In the genomic region with DNA sequence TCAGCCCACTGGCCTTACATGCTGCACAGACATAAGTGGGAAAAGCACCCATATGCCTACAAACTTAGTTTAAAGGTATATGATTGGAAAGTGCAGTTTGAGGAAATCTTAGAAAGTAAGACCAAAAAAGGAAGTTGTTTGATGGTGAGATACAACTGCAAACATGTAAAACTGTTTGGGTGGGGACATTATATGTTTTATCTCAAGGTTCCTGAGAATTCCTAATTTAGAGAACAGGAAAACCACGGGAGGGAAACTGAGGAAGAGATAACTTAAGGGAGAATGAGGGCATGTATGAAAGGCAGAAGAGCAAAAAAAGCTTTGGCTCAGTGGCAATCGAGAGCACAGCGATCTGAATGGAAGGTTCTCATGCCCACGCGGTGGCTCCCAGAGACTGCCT, we compare ENCODE assay signal across 25 mouse cellular contexts. TPM values are rescaled to one million over a fixed set of nuclear protein-coding genes. Genes with fewer than 3 reads are reported as not detected.
DNase-seq lines count a peak whose midpoint lies in the region; ATAC-seq and TF ChIP-seq lines count a peak whose summit lies in the region.
"Had no signal": no experiment of that assay in that cellular context is flagged by ENCODE, and none has a peak within 500 bp of the region (broad histone marks: within the 10 kb centered on the region; RNA-seq: fewer than 3 reads in every experiment).

No protein-coding gene starts in this region.

- no peaks in the 10 kb centered on the region for H3K79me2 ChIP-seq in MEL (ENCODE audit: control insufficient read depth, insufficient read depth, low read length, poor library complexity)

- H3K4me1 ChIP-seq in megakaryocyte, embryonic 14.5 days, result peaks cover 98% of the 10 kb centered on the region
- peaks cover 2 to 15% of the 10 kb centered on the region in 2 experiments for H3K4me1 ChIP-seq in MEL (ENCODE audit: control insufficient read depth in 1 of 2, insufficient read depth in 2 of 2, low read length in 2 of 2)

- peaks cover 11% of the 10 kb centered on the region for H3K9me3 ChIP-seq in megakaryocyte, embryonic 14.5 days
- no peaks in the 10 kb centered on the region for H3K9me3 ChIP-seq in MEL (replicated peaks; ENCODE audit: insufficient read depth, low read length)

- peaks cover 95% of the 10 kb centered on the region for H3K36me3 ChIP-seq in megakaryocyte, embryonic 14.5 days (replicated peaks; ENCODE audit: low read length)
- peaks cover 0 to 17% of the 10 kb centered on the region in 2 experiments; a peak in 2 of 4 replicates for H3K36me3 ChIP-seq in MEL (ENCODE audit: control insufficient read depth in 1 of 2, insufficient read depth in 2 of 2, low read length in 2 of 2)

- ATAC-seq in megakaryocyte, adult 5-6 weeks (ENCODE audit: poor library complexity, severe bottlenecking), result no peak
- ATAC-seq: activated CD4-positive, CD25-positive, alpha-beta regulatory T cell, adult 4 months; CD4-positive, CD25-positive, alpha-beta regulatory T cell, adult 4 months; Patski had no signal

- intact Hi-C loops in left cerebral cortex, postnatal 4 days (cut with DNase I), result no loop called here

- TF ChIP-seq EP300 in MEL (IDR thresholded peaks at IDR 0.05; ENCODE audit: low read depth in 1 of 2, low read length in 2 of 2), result peak; percentile 81

- peak overlapping the region; percentile 57 for H3K4me3 ChIP-seq in megakaryocyte, embryonic 14.5 days (replicated peaks)
- no peak overlapping the region for H3K4me3 ChIP-seq in MEL (ENCODE audit: control insufficient read depth in 1 of 2, insufficient read depth in 1 of 2, low read depth in 2 of 2, low read length in 2 of 2)

- no peak for TF ChIP-seq POLR2A in MEL (IDR thresholded peaks at IDR 0.05; ENCODE audit: control insufficient read depth in 1 of 2, insufficient read depth in 1 of 2, low read depth in 1 of 2, low read length in 2 of 2, poor library complexity in 1 of 2)

- no peak for TF ChIP-seq RAD21 in MEL (IDR thresholded peaks at IDR 0.05; ENCODE audit: low read depth, low read length)

- H3K9ac ChIP-seq in MEL (ENCODE audit: control insufficient read depth, low read depth, low read length, poor library complexity, severe bottlenecking), result no peak overlapping the region

- no peak overlapping the region for H3K27ac ChIP-seq in MEL (ENCODE audit: control insufficient read depth, low read depth, low read length)

- DNase-seq in MEL (ENCODE audit: low read depth, low spot score), result peak; percentile 27
- DNase-seq in left cerebral cortex, postnatal 4 days, result no peak
- DNase-seq: adrenal gland, adult 2 months; adrenal gland, adult 8-10 months; adrenal gland, postnatal 10 days; adrenal gland, postnatal 14 days; adrenal gland, postnatal 25 days; adrenal gland, postnatal 36 days; B cell, adult 2 months; cerebellum, adult 11 months; cerebellum, adult 11-12 months; cerebellum, adult 18-20 months had no signal

- no peaks in the 10 kb centered on the region for H3K27me3 ChIP-seq in megakaryocyte, embryonic 14.5 days (replicated peaks)
- H3K27me3 ChIP-seq in MEL (ENCODE audit: control insufficient read depth in 1 of 2, insufficient read depth in 2 of 2, low read length in 2 of 2), result no peaks in the 10 kb centered on the region
- H3K27me3 ChIP-seq: CH12.LX, Patski had no signal

- no peak for TF ChIP-seq CTCF in MEL (IDR thresholded peaks at IDR 0.05 in 2 of 3, conservative IDR thresholded peaks at IDR 0.05 in 1 of 3; ENCODE audit: control insufficient read depth in 1 of 3, insufficient read depth in 1 of 3, low read depth in 2 of 3, low read length in 3 of 3, poor library complexity in 1 of 3, severe bottlenecking in 1 of 3)

TF ChIP-seq in MEL, 35 proteins besides CTCF, POLR2A, EP300 and RAD21:
- TF ChIP-seq MAFK (IDR thresholded peaks at IDR 0.05; ENCODE audit: borderline replicate concordance, low read depth, low read length), result no peak
- TF ChIP-seq TBP (IDR thresholded peaks at IDR 0.05; ENCODE audit: low read depth, low read length), result no peak
- no peak for TF ChIP-seq ZNF384 (IDR thresholded peaks at IDR 0.05; ENCODE audit: low read depth, low read length)
- TF ChIP-seq POLR2AphosphoS5 (IDR thresholded peaks at IDR 0.05; ENCODE audit: borderline replicate concordance, low read depth, low read length), result no peak
- TF ChIP-seq USF1 (IDR thresholded peaks at IDR 0.05; ENCODE audit: low read depth, low read length), result no peak
- no peak for TF ChIP-seq ELF1 (IDR thresholded peaks at IDR 0.05; ENCODE audit: low read depth, low read length)
- TF ChIP-seq BHLHE40 (IDR thresholded peaks at IDR 0.05; ENCODE audit: borderline replicate concordance, low read depth, low read length), result no peak
- peak; percentile 47; the same call in 1 of the 2 replicates for TF ChIP-seq TCF12 (IDR thresholded peaks at IDR 0.05; ENCODE audit: low read depth, low read length)
- no peak for TF ChIP-seq JUND (IDR thresholded peaks at IDR 0.05; ENCODE audit: low read depth, low read length)
- TF ChIP-seq TAL1 (IDR thresholded peaks at IDR 0.05; ENCODE audit: low read length), result no peak
- TF ChIP-seq NRF1 (IDR thresholded peaks at IDR 0.05; ENCODE audit: insufficient read depth, low read depth, low read length, poor library complexity, severe bottlenecking), result no peak
- peak; percentile 74 for TF ChIP-seq RCOR1 (IDR thresholded peaks at IDR 0.05; ENCODE audit: low read depth, low read length)
- 0 out of 2 replicates have a peak, but pooled peaks have one; percentile 57 for TF ChIP-seq ETS1 (IDR thresholded peaks at IDR 0.05; ENCODE audit: low read depth, low read length)
- no peak for TF ChIP-seq NELFE (IDR thresholded peaks at IDR 0.05; ENCODE audit: low read depth, low read length)
- TF ChIP-seq MAZ (IDR thresholded peaks at IDR 0.05; ENCODE audit: low read depth, low read length), result no peak
- TF ChIP-seq SMC3 (IDR thresholded peaks at IDR 0.05; ENCODE audit: low read depth, low read length), result no peak
- no peak for TF ChIP-seq ZMIZ1 (IDR thresholded peaks at IDR 0.05; ENCODE audit: low read depth, low read length)
- no peak for TF ChIP-seq ZKSCAN1 (IDR thresholded peaks at IDR 0.05; ENCODE audit: low read depth, low read length)
- no peak for TF ChIP-seq UBTF (IDR thresholded peaks at IDR 0.05; ENCODE audit: borderline replicate concordance, insufficient read depth, low read depth, low read length)
- no peak for TF ChIP-seq MXI1 (IDR thresholded peaks at IDR 0.05; ENCODE audit: low read depth, low read length)
- no peak for TF ChIP-seq GABPA (IDR thresholded peaks at IDR 0.05; ENCODE audit: low read depth, low read length)
- peak; percentile 51 for TF ChIP-seq SIN3A (IDR thresholded peaks at IDR 0.05; ENCODE audit: low read length)
- TF ChIP-seq MYC (IDR thresholded peaks at IDR 0.05; ENCODE audit: low read depth, low read length), result no peak
- no peak for TF ChIP-seq CHD1 (IDR thresholded peaks at IDR 0.05; ENCODE audit: low read depth, low read length)
- no peak for TF ChIP-seq KAT2A (conservative IDR thresholded peaks at IDR 0.05; ENCODE audit: low read depth, low read length)
- TF ChIP-seq GATA1 (IDR thresholded peaks at IDR 0.05; ENCODE audit: low read depth, low read length), result peak; percentile 61
- TF ChIP-seq POLR2AphosphoS2 (IDR thresholded peaks at IDR 0.05; ENCODE audit: low read length), result no peak
- TF ChIP-seq MAX (IDR thresholded peaks at IDR 0.05; ENCODE audit: low read length), result no peak
- TF ChIP-seq CHD2 (IDR thresholded peaks at IDR 0.05; ENCODE audit: low read length), result no peak
- no peak for TF ChIP-seq HCFC1 (IDR thresholded peaks at IDR 0.05; ENCODE audit: low read depth, low read length)
- peak; percentile 32; the same call in 1 of the 2 replicates for TF ChIP-seq MEF2A (IDR thresholded peaks at IDR 0.05; ENCODE audit: extremely low read depth, insufficient replicate concordance, low read depth, low read length, poor library complexity, severe bottlenecking)
- no peak for TF ChIP-seq E2F4 (IDR thresholded peaks at IDR 0.05; ENCODE audit: borderline replicate concordance, low read depth, low read length)
- TF ChIP-seq MYB (IDR thresholded peaks at IDR 0.05; ENCODE audit: low read depth, low read length), result no peak
- TF ChIP-seq USF2 (IDR thresholded peaks at IDR 0.05; ENCODE audit: borderline replicate concordance in 1 of 2, insufficient read depth in 1 of 2, low read depth in 1 of 2, low read length in 2 of 2), result no peak

RNA-seq across cellular contexts. Expression of a gene that starts 27.8 kb away (rescaled TPM):
- not detected in 2 replicates for polyA plus RNA-seq in megakaryocyte, embryonic 14.5 days (2012; ENCODE audit: insufficient read depth, low replicate concordance)
- total RNA-seq in megakaryocyte, adult 5-6 weeks (2015), result not detected in 2 replicates
- not detected in 2 replicates for total RNA-seq in megakaryocyte, adult 5-6 weeks (2017)
- total RNA-seq in MEL (2012; rRNA removed), result not detected in 2 replicates
- not detected for polyA plus RNA-seq in MEL (2012; ENCODE audit: insufficient read depth in 1 of 2, insufficient read length in 2 of 2, low read depth in 1 of 2, low replicate concordance in 2 of 2, missing spikeins in 1 of 2)
- total RNA-seq in left cerebral cortex, postnatal 4 days (2021), result not detected
- total RNA-seq: adrenal gland, adult 18-20 months; adrenal gland, adult 2 months; adrenal gland, adult 8-10 months; adrenal gland, postnatal 10 days; adrenal gland, postnatal 14 days; adrenal gland, postnatal 25 days; adrenal gland, postnatal 36 days; adrenal gland, postnatal 4 days; CH12.LX; ES-E14 had no signal
- polyA plus RNA-seq: adrenal gland, adult 2 months; brain, embryonic 14.5 days; C2C12; cerebellum, adult 2 months; G1E; Patski had no signal
